Mouse (Mus musculus) intestine, embryonic 14.5 days (tissue): ENCODE measurements around the gene Urb1. TPM values are rescaled to one million over a fixed set of nuclear protein-coding genes. Genes with fewer than 3 reads are reported as not detected.
"Not testable (repeated sequence)": the region's sequence is repeated elsewhere in the genome, so short reads cannot be mapped to it uniquely, and the experiment has no call there.

Source experiments
- ATAC-seq: fragments of 200-750 bp; cut with Nextera tagmentation; replicated peaks from 2 replicates; pipeline ENCODE4 v1.8.0; 2017; ENCODE audit warnings: low read depth, moderate number of reproducible peaks, moderate TSS enrichment, moderate library complexity; ENCODE audit not compliant: low FRiP score, low TSS enrichment
- DNase-seq: peaks from one replicate; pipeline ENCODE4 v3.0.0-alpha.2; 2018; ENCODE audit warnings: low spot score
- H3K27ac ChIP-seq: fragments of 300-500 bp; sonication (generic); 2 replicates; pipeline ENCODE4 v1.5.1; 2014; ENCODE audit warnings: low read depth, mild to moderate bottlenecking, control low read depth
- H3K27me3 ChIP-seq: fragments of 300-500 bp; sonication (generic); replicated peaks from 2 replicates; pipeline ENCODE4 v1.6.1; 2014; ENCODE audit warnings: low read length, control low read depth; ENCODE audit not compliant: control insufficient read depth, insufficient read depth
- H3K36me3 ChIP-seq: fragments of 300-500 bp; sonication (generic); 2 replicates; pipeline ENCODE4 v1.6.1; 2014; ENCODE audit warnings: low read length, control low read depth; ENCODE audit not compliant: control insufficient read depth, insufficient read depth
- H3K4me1 ChIP-seq: fragments of 300-500 bp; sonication (generic); replicated peaks from 2 replicates; pipeline ENCODE4 v1.6.1; 2014; ENCODE audit warnings: low read length, control low read depth, mixed read lengths; ENCODE audit not compliant: control insufficient read depth, insufficient read depth
- H3K4me2 ChIP-seq: fragments of 300-500 bp; sonication (generic); 2 replicates; pipeline ENCODE4 v1.6.1; 2014; ENCODE audit warnings: low read length
- H3K4me3 ChIP-seq: fragments of 300-500 bp; sonication (generic); 2 replicates; pipeline ENCODE4 v1.5.1; 2014; ENCODE audit warnings: low read depth, low read length, control low read depth, mixed read lengths
- H3K9ac ChIP-seq: fragments of 300-500 bp; sonication (generic); 2 replicates; pipeline ENCODE4 v1.6.1; 2014; ENCODE audit warnings: mild to moderate bottlenecking, low read length
- H3K9me3 ChIP-seq: fragments of 300-500 bp; sonication (generic); 2 replicates; pipeline ENCODE4 v1.6.1; 2016; ENCODE audit warnings: low read length, control low read depth; ENCODE audit not compliant: control insufficient read depth
- WGBS: fragments of 180-500 bp; shearing (Covaris S2); extraction: QIAGEN DNeasy Blood & Tissue Kit; methylation state at CpG from one replicate; pipeline ENCODE4 v1.1.7; 2014; 5-methylcytosine and 5-hydroxymethylcytosine counted together
- polyA plus RNA-seq: library from polyadenylated mRNA; unstranded; fragments of >200 nt; fragmentation: Nextera tagmentation; extraction: Ambion mirVana; gene quantifications from 2 replicates; pipeline ENCODE4 v1.2.1, GENCODE M21; 2014

Gene Urb1
- polyA plus RNA-seq, 1 experiment from 2014 or later, result 12.7 TPM

GRCm38 (mm10) chr16:90829136-90829535 lies 18.9 kb upstream of the Urb1 start:
- Histone ChIP-seq H3K27me3 (peaks cover 47% of the 10 kb centered on the region), H3K9ac (no peak overlapping the region), H3K36me3 (no peaks in the 10 kb centered on the region), H3K4me1 (peaks cover 20% of the 10 kb centered on the region), H3K4me2 (no peak overlapping the region), H3K4me3 (no peak overlapping the region), H3K9me3 (no peaks in the 10 kb centered on the region), H3K27ac (no peak overlapping the region)
- DNase-seq (no peak), ATAC-seq (no peak)
- WGBS, result 83% methylated on average over 7 of the region's 7 CpGs

GRCm38 (mm10) chr16:90827498-90827897 lies 17.3 kb upstream of the Urb1 start:
- Histone ChIP-seq H3K27me3 (peaks cover 31% of the 10 kb centered on the region), H3K27ac (no peak overlapping the region), H3K9ac (no peak overlapping the region), H3K9me3 (no peaks in the 10 kb centered on the region), H3K4me1 (peaks cover 15% of the 10 kb centered on the region), H3K4me3 (no peak overlapping the region), H3K36me3 (no peaks in the 10 kb centered on the region), H3K4me2 (no peak overlapping the region)
- WGBS, result 71% methylated on average over 9 of the region's 9 CpGs
- DNase-seq, result no peak
- no peak for ATAC-seq

GRCm38 (mm10) chr16:90826457-90826856 lies 16.2 kb upstream of the Urb1 start, which contains the start of gene Eva1c:
Gene Eva1c (plus strand): TSS chr16:90826719.
- Histone ChIP-seq H3K9me3 (no peaks in the 10 kb centered on the region), H3K27ac (no peak within 1 kb of the TSS), H3K36me3 (no peaks in the 10 kb centered on the region), H3K27me3 (peaks cover 20% of the 10 kb centered on the region), H3K9ac (no peak within 1 kb of the TSS), H3K4me2 (no peak within 1 kb of the TSS), H3K4me1 (peaks cover 12% of the 10 kb centered on the region), H3K4me3 (no peak within 1 kb of the TSS)
- no peak for DNase-seq
- ATAC-seq, result no peak
- WGBS, result 62% methylated on average over 7 of the region's 7 CpGs

GRCm38 (mm10) chr16:90826041-90826440 lies 15.8 kb upstream of the Urb1 start:
- Histone ChIP-seq H3K4me1 (peaks cover 10% of the 10 kb centered on the region), H3K36me3 (no peaks in the 10 kb centered on the region), H3K4me3 (no peak overlapping the region), H3K27me3 (peaks cover 16% of the 10 kb centered on the region), H3K9ac (no peak overlapping the region), H3K4me2 (no peak overlapping the region), H3K9me3 (no peaks in the 10 kb centered on the region), H3K27ac (no peak overlapping the region)
- DNase-seq (no peak), ATAC-seq (no peak)
- WGBS, result 80% methylated on average over 5 of the region's 5 CpGs

- H3K4me2 ChIP-seq, H3K27me3 ChIP-seq, H3K4me3 ChIP-seq, H3K36me3 ChIP-seq, H3K9ac ChIP-seq, ATAC-seq, H3K27ac ChIP-seq, H3K4me1 ChIP-seq, H3K9me3 ChIP-seq, DNase-seq: not testable (repeated sequence)
- WGBS, result 73% methylated on average over 4 of the region's 4 CpGs
Observed at GRCm38 (mm10) chr16:90823986-90824385, 13.8 kb upstream of the Urb1 start.

- no peaks in the 10 kb centered on the region for H3K4me1 ChIP-seq
- H3K4me2 ChIP-seq, result no peak overlapping the region
- no peaks in the 10 kb centered on the region for H3K9me3 ChIP-seq
- H3K4me3 ChIP-seq, result no peak overlapping the region
- H3K9ac ChIP-seq, result no peak overlapping the region
- DNase-seq, result no peak
- no peaks in the 10 kb centered on the region for H3K36me3 ChIP-seq
- no peaks in the 10 kb centered on the region for H3K27me3 ChIP-seq
- 61% methylated on average over 7 of the region's 7 CpGs for WGBS
- no peak overlapping the region for H3K27ac ChIP-seq
- no peak for ATAC-seq
Observed at GRCm38 (mm10) chr16:90822981-90823380, 12.8 kb upstream of the Urb1 start.

- no peaks in the 10 kb centered on the region for H3K27me3 ChIP-seq
- WGBS, result 85% methylated on average over 10 of the region's 10 CpGs
Observed at GRCm38 (mm10) chr16:90822284-90822935, 12.2 kb upstream of the Urb1 start.

GRCm38 (mm10) chr16:90821046-90821697 lies 11.0 kb upstream of the Urb1 start:
- Histone ChIP-seq H3K4me2 (no peak overlapping the region), H3K27me3 (no peaks in the 10 kb centered on the region), H3K4me1 (no peaks in the 10 kb centered on the region), H3K9me3 (no peaks in the 10 kb centered on the region), H3K36me3 (no peaks in the 10 kb centered on the region), H3K9ac (no peak overlapping the region), H3K27ac (no peak overlapping the region), H3K4me3 (no peak overlapping the region)
- ATAC-seq (no peak), DNase-seq (no peak)
- WGBS, result 80% methylated on average over 14 of the region's 14 CpGs

More at GRCm38 (mm10) chr16:90822284-90822935, 12.2 kb upstream of the Urb1 start:
- Histone ChIP-seq H3K9me3 (no peaks in the 10 kb centered on the region), H3K4me3 (no peak overlapping the region), H3K4me1 (no peaks in the 10 kb centered on the region), H3K27ac (no peak overlapping the region), H3K36me3 (no peaks in the 10 kb centered on the region), H3K4me2 (no peak overlapping the region), H3K9ac (no peak overlapping the region)
- DNase-seq (no peak), ATAC-seq (no peak)

- H3K4me2 ChIP-seq, result no peak overlapping the region
- H3K9me3 ChIP-seq, result no peaks in the 10 kb centered on the region
- H3K27me3 ChIP-seq, result no peaks in the 10 kb centered on the region
- H3K4me1 ChIP-seq, result no peaks in the 10 kb centered on the region
- H3K9ac ChIP-seq, result no peak overlapping the region
- ATAC-seq (no peak), DNase-seq (no peak)
- H3K27ac ChIP-seq, result no peak overlapping the region
- no peaks in the 10 kb centered on the region for H3K36me3 ChIP-seq
- H3K4me3 ChIP-seq, result no peak overlapping the region
- WGBS, result 61% methylated on average over 6 of the region's 6 CpGs
Observed at GRCm38 (mm10) chr16:90820326-90820725, 10.1 kb upstream of the Urb1 start.
